Mouse (Mus musculus) MEL (cell line): ENCODE results near the gene Prep.

Experiments
- CHD2 ChIP-seq: IDR thresholded peaks from 2 replicates; pipeline ENCODE4 v1.6.1; 2011; ENCODE audit warnings: low read length, improper control_type of control experiment
- CTCF ChIP-seq, 3 experiments: IDR thresholded peaks in 2 of 3; conservative IDR thresholded peaks in 1 of 3; 2 replicates each; pipeline ENCODE4 v1.5.1; 2011 to 2012; ENCODE audit warnings: low read length in 3 of 3, low read depth in 2 of 3, mild to moderate bottlenecking in 2 of 3, improper control_type of control experiment in 1 of 3, inconsistent platforms in 1 of 3, mixed read lengths in 1 of 3, moderate library complexity in 1 of 3; ENCODE audit not compliant: control insufficient read depth in 1 of 3, insufficient read depth in 1 of 3, poor library complexity in 1 of 3, severe bottlenecking in 1 of 3
- GATA1 ChIP-seq: IDR thresholded peaks from 2 replicates; pipeline ENCODE4 v1.6.1; 2011; ENCODE audit warnings: low read depth, low read length, improper control_type of control experiment
- MAFK ChIP-seq: IDR thresholded peaks from 2 replicates; pipeline ENCODE4 v1.6.1; 2011; ENCODE audit warnings: low read depth, mild to moderate bottlenecking, low read length, improper control_type of control experiment, borderline replicate concordance
- NELFE ChIP-seq: IDR thresholded peaks from 2 replicates; pipeline ENCODE4 v1.6.1; 2011; ENCODE audit warnings: low read depth, low read length, improper control_type of control experiment
- POLR2A ChIP-seq, 2 experiments: IDR thresholded peaks; 2 replicates each; pipeline ENCODE4 v1.6.1; 2011 to 2012; ENCODE audit warnings: low read length in 2 of 2, mild to moderate bottlenecking in 2 of 2, control low read depth in 1 of 2, improper control_type of control experiment in 1 of 2, low read depth in 1 of 2, moderate library complexity in 1 of 2; ENCODE audit not compliant: control insufficient read depth in 1 of 2, insufficient read depth in 1 of 2, poor library complexity in 1 of 2
- POLR2AphosphoS5 ChIP-seq: IDR thresholded peaks from 2 replicates; pipeline ENCODE4 v1.6.1; 2012; ENCODE audit warnings: low read depth, borderline replicate concordance, mild to moderate bottlenecking, inconsistent platforms, low read length, moderate library complexity, mixed read lengths
- RAD21 ChIP-seq: IDR thresholded peaks from 2 replicates; pipeline ENCODE4 v1.6.1; 2011; ENCODE audit warnings: mild to moderate bottlenecking, low read depth, low read length, improper control_type of control experiment
- TCF12 ChIP-seq: IDR thresholded peaks from 2 replicates; pipeline ENCODE4 v1.6.1; 2014; ENCODE audit warnings: low read depth, mild to moderate bottlenecking, inconsistent platforms, low read length, improper control_type of control experiment, moderate library complexity

DNA sequence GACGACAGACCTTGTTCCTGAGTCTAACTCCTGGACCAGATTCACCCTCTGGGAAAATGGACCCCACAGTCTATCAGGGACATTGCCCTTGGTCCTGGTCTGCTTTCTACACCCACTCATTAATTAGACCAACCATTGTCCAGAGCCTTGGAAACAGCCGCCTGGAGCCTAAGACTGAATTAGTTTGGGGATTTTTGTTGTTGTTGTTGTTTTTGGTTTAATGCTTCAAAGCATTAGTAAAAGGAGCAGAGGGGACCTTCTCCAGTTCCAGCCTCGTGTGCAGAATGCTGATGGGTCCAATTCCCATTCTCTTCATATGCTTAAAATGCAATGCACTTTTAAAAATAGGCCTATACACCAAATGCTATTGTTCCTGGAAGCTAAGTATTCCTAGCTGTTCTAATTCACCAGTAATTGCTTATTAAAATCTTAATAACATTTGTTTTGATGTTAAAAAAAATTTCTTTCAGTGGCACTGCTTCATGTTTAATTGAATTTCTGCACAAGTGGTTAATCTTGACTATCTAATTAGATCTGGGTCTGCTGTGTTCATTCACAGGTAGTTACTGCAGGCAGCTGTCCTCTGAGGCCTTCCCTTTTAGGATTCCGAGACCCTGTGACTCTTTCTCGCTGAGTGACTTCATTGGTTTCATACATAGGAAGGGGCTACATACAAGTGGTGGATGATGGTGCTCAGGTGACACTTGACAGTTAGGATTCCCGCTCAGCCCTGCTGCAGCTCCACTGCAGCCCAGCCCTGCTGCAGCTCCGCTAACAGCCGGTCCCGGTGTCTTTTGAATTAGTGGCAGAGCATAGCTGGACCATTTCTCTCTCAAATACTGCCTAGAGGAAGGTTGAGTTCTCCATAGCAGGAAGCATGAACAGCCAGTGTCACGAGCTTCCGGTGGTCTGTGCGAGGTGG lies 85.0 kb downstream of the Prep start:
- no peak for TF ChIP-seq NELFE
- TF ChIP-seq MAFK: no peak
- no peak for TF ChIP-seq RAD21
- no peak for TF ChIP-seq CTCF (IDR thresholded peaks at IDR 0.05 in 2 of 3, conservative IDR thresholded peaks at IDR 0.05 in 1 of 3; ENCODE audit: control insufficient read depth in 1 of 3, insufficient read depth in 1 of 3, low read depth in 2 of 3, low read length in 3 of 3, poor library complexity in 1 of 3, severe bottlenecking in 1 of 3)
- no peak for TF ChIP-seq TCF12
- TF ChIP-seq POLR2A (IDR thresholded peaks at IDR 0.05; ENCODE audit: control insufficient read depth in 1 of 2, insufficient read depth in 1 of 2, low read depth in 1 of 2, low read length in 2 of 2, poor library complexity in 1 of 2): no peak
- TF ChIP-seq POLR2AphosphoS5: no peak
- no peak for TF ChIP-seq CHD2
- no peak for TF ChIP-seq GATA1
